Mouse (Mus musculus) common myeloid progenitor, adult 5-6 weeks (primary cell): ENCODE measurements around the gene Akap11. TPM values are rescaled to one million over a fixed set of nuclear protein-coding genes. Genes with fewer than 3 reads are reported as not detected.

ENCODE experiments used
- ATAC-seq: replicated peaks from 2 replicates; pipeline ENCODE4 v1.8.0; 2016; ENCODE audit warnings: low read depth, mild to moderate bottlenecking, moderate TSS enrichment, inconsistent platforms; ENCODE audit not compliant: poor library complexity, severe bottlenecking
- total RNA-seq: library from RNA; stranded (forward); fragments of 200-1000, 187-1606 nt; gene quantifications from 2 replicates; pipeline ENCODE4 v1.2.3, GENCODE M21; 2017

Akap11 gene
- total RNA-seq, 1 experiment from 2014 or later: 75.0 TPM

- ATAC-seq: no peak
These were observed 6.4 kb downstream of the Akap11 start for GRCm38 (mm10) chr14:78530256-78530655.

- ATAC-seq: no peak
These were observed 7.9 kb downstream of the Akap11 start for GRCm38 (mm10) chr14:78528461-78529425.

- peak; percentile 56 for ATAC-seq
These were observed 9.7 kb downstream of the Akap11 start for GRCm38 (mm10) chr14:78526907-78527306.

- no peak for ATAC-seq
These were observed 10.1 kb downstream of the Akap11 start for GRCm38 (mm10) chr14:78526475-78526874.

- ATAC-seq: peak; percentile 39
These were observed 10.8 kb downstream of the Akap11 start for GRCm38 (mm10) chr14:78525611-78526457.

- ATAC-seq: no peak
These were observed 11.5 kb downstream of the Akap11 start for GRCm38 (mm10) chr14:78525059-78525458.

GRCm38 (mm10) chr14:78510713-78511112 is 25.9 kb downstream of the Akap11 start:
- peak; percentile 66 for ATAC-seq

- ATAC-seq: no peak
These were observed 26.8 kb downstream of the Akap11 start for GRCm38 (mm10) chr14:78509791-78510190.

- ATAC-seq: no peak
These were observed 36.0 kb downstream of the Akap11 start for GRCm38 (mm10) chr14:78500578-78500977.

- ATAC-seq: no peak
These were observed 39.9 kb downstream of the Akap11 start for GRCm38 (mm10) chr14:78496691-78497090.

GRCm38 (mm10) chr14:78495241-78495640 is 41.4 kb downstream of the Akap11 start:
- no peak; the same call in 1 of the 2 replicates for ATAC-seq

GRCm38 (mm10) chr14:78492602-78493001 is 44.0 kb downstream of the Akap11 start:
- ATAC-seq: no peak

- ATAC-seq: no peak
These were observed 45.2 kb downstream of the Akap11 start for GRCm38 (mm10) chr14:78491432-78491831.

- ATAC-seq: peak; percentile 99
These were observed 54.0 kb downstream of the Akap11 start for GRCm38 (mm10) chr14:78482385-78483231.

- ATAC-seq: no peak
These were observed 62.5 kb downstream of the Akap11 start for GRCm38 (mm10) chr14:78474058-78474457.

- no peak for ATAC-seq
These were observed 65.9 kb downstream of the Akap11 start for GRCm38 (mm10) chr14:78470714-78471113.

GRCm38 (mm10) chr14:78468991-78469390 is 67.6 kb downstream of the Akap11 start:
- ATAC-seq: no peak

GRCm38 (mm10) chr14:78467994-78468393 is 68.6 kb downstream of the Akap11 start:
- no peak for ATAC-seq

GRCm38 (mm10) chr14:78464353-78464752 is 72.3 kb downstream of the Akap11 start:
- ATAC-seq: no peak

- ATAC-seq: peak; percentile 71
These were observed 77.5 kb downstream of the Akap11 start for GRCm38 (mm10) chr14:78459121-78459520.
